Mouse (Mus musculus): Measurements from ENCODE around the gene Sp110.
"Not testable (repeated sequence)": the region's sequence is repeated elsewhere in the genome, so short reads cannot be mapped to it uniquely, and the experiment has no call there.

Gene Sp110

GRCm38 (mm10) chr1:85546442-85546841, 52.2 kb downstream of the Sp110 start:
- not testable (repeated sequence) for DNase-seq (ENCODE audit: low read depth, low spot score)

- DNase-seq (ENCODE audit: low read depth, low spot score), result not testable (repeated sequence)
Observed at GRCm38 (mm10) chr1:85543818-85544217, 54.8 kb downstream of the Sp110 start.

GRCm38 (mm10) chr1:85528451-85529110, 70.0 kb downstream of the Sp110 start:
- DNase-seq (ENCODE audit: low read depth, low spot score), result not testable (repeated sequence)
